Mouse (Mus musculus): ENCODE results near the gene Ddx5.

The Ddx5 gene

DNA sequence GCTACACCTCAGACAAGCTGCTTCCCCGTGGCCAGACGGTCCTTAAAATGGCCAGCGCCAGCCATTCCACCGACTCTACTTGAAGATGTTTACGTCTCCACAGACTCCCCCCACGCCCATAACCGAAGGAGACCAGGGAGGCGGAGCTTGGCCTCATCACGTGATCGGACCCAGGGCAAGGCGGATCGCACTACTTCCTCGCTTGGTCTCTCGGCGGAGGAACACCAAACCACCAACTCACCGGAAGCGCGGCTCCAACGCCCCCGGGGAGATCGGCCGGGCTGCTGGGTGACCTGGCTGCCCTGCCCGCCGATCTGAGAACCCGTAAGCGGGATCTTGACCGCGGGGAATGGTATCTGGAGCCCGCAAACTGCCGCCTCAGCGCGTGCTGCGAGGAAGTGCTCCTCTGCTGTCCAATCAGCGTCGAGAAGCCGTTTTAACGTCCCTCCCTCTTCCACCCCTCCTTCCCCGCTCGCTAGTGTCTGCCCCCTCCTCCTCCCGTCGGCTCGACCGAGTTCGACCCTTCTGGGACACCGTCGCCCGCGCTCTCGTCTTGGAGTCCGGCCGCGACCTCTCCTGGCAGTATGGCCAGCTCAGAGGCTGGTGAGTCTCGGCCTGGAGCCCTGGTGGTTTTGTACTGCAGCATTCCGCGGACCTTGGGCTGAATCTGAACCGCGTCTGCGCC lies at the start of gene Ddx5, which contains the start of gene Cep95:
Ddx5 (minus strand) TSS at position 411 of the 685 bp plus-strand sequence.
Cep95 (plus strand) TSS at position 478 of the 685 bp plus-strand sequence.
- POLR2A ChIA-PET = interaction anchor here (0.6 to 9.7 kb wide), 163 partner anchors 8 to 908 kb away, joined by 3 to 193 read pairs (median 4); partner anchors contain the start of genes Kpna2 (in 4 of the 4), Polg2 (in 4 of the 4), Smurf2 (in 3 of the 4) and Ccdc47 (in 2 of the 4)

DNA sequence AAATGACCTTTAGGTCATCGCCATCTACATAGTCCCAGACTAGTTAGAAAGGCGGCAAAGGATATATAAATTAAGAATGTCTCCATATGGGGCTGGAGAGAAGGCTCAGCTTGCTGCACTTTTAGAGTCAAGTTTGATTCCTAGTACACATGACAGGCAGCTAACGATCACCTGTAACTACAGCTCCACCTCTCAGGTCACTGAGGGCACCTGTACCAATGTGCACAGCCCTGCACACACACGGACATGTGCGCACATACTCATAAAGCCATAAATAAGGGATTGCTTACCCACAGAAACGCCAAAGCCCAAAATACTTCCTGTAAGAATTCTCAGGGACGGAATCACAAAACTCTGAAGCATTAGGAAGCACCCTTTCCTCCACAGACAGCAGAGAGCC lies 39.1 kb upstream of the Ddx5 start:
- ChIA-PET CTCF (no interaction called here), POLR2A (interaction anchor here in 3 of 4 experiments (0.6 to 2.4 kb wide), 14 partner anchors 9 to 171 kb away, joined by 3 to 8 read pairs (median 3); partner anchors contain the start of genes Cep95 (in 3 of the 3), Ddx5 (in 2 of the 3) and Kpna2 (in 1 of the 3))

More for the DNA sequence above, at the start of gene Ddx5, which contains the start of gene Cep95:
- CTCF ChIA-PET = interaction anchor here in 2 of 4 experiments (0.7 to 0.9 kb wide), 3 partner anchors 47 to 366 kb away, joined by 3 to 4 read pairs (median 4); partner anchors contain the start of gene Kpna2 (in 1 of the 2)

DNA sequence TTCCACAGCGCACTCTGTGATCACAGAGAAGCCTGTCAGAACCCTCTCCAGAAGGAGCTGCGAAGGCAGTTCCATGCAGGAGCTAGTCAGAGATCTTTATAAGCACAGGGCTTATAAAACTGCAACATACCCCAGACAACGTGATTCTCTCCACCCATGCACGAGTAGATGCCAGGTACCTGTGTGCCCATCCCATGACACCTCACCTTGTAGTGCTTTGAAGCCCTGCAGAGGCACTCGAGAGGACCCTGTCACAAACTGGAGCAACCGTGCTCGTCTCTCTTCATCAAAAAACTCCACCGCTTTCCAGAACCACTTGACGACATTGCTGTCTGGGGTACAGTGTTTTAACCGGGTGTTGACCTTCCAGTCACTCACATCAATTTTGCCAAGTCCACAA lies 35.4 kb upstream of the Ddx5 start:
- POLR2A ChIA-PET = interaction anchor here in 2 of 4 experiments (0.7 to 2.0 kb wide), 5 partner anchors 19 to 154 kb away, joined by 3 to 8 read pairs (median 5); partner anchors contain the start of genes Cep95 (in 1 of the 2) and Ddx5 (in 1 of the 2)
- CTCF ChIA-PET = interaction anchor here in 1 of 4 experiments (0.9 to 1.1 kb wide), 2 partner anchors 12 to 149 kb away, joined by 3 read pairs; no protein-coding TSS in a partner anchor

DNA sequence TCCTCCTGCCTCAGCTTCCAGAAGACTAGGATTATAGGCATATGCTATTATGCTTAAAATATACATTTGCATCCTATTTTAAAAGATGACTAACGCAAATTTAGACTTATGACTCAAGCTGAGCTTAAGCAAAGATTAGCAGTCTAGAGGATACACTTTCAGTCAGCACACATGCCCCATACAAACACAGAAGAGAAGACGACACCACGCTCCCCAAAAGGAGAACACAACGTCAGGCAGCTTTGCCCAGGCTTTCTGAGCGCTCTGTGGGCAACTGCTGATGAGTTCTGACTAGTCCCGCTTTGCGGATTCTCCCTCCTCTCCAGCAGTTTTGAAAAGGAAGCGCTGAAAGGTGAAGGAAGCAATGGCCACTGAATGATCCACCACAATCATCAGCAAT lies 34.8 kb upstream of the Ddx5 start:
- ChIA-PET POLR2A (interaction anchor here in 3 of 4 experiments (0.6 to 2.1 kb wide), 7 partner anchors 10 to 216 kb away, joined by 3 to 8 read pairs (median 3); partner anchors contain the start of genes Cep95 (in 1 of the 3) and Ddx5 (in 1 of the 3)), CTCF (interaction anchor here in 1 of 4 experiments (0.7 kb wide), 1 partner anchor 67 kb away, joined by 15 read pairs; no protein-coding TSS in a partner anchor)

DNA sequence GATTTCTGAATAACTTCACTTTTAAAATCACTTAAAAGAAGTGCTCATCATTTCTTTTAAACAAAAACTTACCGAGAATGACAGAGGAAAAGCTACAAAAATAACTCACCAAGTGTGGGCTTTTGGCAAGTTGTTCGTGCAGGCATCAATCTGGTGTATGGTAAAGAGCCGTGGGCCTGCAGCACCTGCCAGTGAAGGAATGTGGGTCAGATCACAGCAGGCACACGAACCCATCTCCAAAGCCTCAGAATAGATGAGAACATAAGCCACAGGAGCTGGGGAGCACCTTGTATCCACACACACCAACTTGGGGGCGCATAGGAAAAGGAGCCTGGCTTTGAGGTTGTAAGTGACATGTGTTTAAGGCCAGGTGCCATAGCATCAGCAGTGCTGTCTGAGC lies 33.9 kb upstream of the Ddx5 start:
- ChIA-PET CTCF (no interaction called here), POLR2A (interaction anchor here in 3 of 4 experiments (1.0 to 2.5 kb wide), 6 partner anchors 8 to 36 kb away, joined by 3 to 8 read pairs (median 5); partner anchors contain the start of genes Cep95 (in 2 of the 3) and Ddx5 (in 2 of the 3))

DNA sequence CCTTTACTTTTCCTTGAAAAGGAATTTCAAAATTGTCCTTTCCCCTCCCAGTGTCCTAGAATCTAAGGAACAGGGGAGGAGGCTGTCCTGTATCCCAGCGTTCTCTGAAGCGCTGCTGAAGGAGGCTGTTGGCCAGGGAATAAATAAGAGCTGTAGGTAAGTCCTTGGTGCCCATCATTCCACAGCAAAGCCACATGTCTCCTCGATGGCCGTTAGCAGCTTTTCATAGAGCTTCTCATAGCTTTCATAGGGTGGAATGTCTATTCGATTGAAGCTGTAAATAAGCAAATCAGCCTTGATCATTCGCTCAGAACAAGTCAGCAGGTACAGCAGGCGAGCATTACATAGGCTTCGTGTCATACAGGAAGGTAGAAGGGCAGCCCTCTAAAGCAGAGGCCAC lies 33.5 kb upstream of the Ddx5 start:
- CTCF ChIA-PET = no interaction called here

DNA sequence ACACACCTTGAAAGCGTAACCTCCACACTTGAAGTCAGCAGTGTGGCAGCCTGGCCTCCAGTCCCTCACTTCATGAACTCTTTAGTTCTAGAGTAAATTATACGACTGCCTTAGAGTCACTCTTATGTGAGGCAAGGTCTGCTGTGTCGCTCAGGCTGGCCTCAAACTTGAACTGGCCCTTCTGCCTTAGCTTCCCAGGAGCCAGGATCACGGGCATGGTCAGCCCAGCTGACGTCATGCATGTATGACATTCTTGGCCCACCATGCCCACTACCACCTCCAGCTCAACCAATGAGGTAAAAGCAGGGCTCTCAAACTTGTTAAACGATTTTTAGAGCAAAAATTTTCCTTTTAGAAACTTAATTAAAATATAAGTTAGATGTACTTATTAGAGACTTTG lies 32.4 kb upstream of the Ddx5 start:
- POLR2A ChIA-PET = interaction anchor here in 3 of 4 experiments (0.7 to 2.5 kb wide), 9 partner anchors 9 to 178 kb away, joined by 3 to 8 read pairs (median 3); partner anchors contain the start of genes Cep95 (in 2 of the 3), Ddx5 (in 2 of the 3) and Kpna2 (in 1 of the 3)
- CTCF ChIA-PET = no interaction called here

More for the DNA sequence above, 33.5 kb upstream of the Ddx5 start:
- POLR2A ChIA-PET = interaction anchor here in 3 of 4 experiments (0.6 to 2.5 kb wide), 9 partner anchors 8 to 73 kb away, joined by 3 to 8 read pairs (median 3); partner anchors contain the start of genes Cep95 (in 2 of the 3) and Ddx5 (in 2 of the 3)

DNA sequence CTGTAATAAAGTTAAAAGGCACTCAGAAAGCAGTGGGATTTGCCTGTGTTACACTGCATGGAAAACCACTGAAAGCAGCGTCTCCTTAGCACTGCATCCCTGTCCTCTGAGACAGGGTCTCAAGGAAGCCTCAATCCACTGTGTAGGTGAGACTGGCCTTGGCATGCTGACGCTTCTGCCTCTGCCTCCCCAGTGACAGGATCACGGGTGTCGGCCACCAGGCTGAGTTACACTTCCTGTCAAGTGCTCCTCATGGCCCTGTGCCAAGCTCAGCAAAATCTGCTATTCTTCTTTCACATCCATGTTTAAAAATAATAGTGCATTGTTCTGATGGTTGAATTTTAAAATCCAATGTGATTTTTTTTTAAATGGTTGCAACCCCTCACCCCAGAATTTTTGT lies 32.0 kb upstream of the Ddx5 start:
- CTCF ChIA-PET = no interaction called here
- POLR2A ChIA-PET = interaction anchor here in 2 of 4 experiments (0.9 to 4.0 kb wide), 8 partner anchors 10 to 178 kb away, joined by 3 to 34 read pairs (median 4); partner anchors contain the start of genes Cep95 (in 1 of the 2), Ddx5 (in 1 of the 2) and Kpna2 (in 1 of the 2)

DNA sequence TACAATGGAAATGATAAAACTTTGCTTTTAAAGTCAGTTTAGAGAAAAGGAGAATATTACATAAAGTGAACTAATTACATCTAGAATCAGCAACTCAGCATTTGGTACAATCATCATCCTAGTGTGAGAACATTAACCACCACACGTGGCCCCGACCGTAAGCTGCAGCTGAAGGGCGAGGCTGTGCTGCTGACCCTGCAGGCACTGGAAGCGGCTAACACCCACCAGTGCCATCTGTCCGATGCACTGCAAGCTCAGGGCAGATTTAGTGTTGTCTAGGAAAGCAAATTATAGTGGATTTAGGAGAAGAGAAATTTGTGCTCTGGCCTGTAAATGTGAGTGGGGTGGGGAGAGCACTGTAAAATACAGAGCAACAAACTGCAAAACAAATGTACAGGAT lies 31.3 kb upstream of the Ddx5 start:
- POLR2A ChIA-PET = interaction anchor here in 2 of 4 experiments (0.7 to 4.0 kb wide), 9 partner anchors 9 to 247 kb away, joined by 3 to 34 read pairs (median 4); partner anchors contain the start of genes Cep95 (in 1 of the 2), Ddx5 (in 1 of the 2) and Kpna2 (in 1 of the 2)
- CTCF ChIA-PET = no interaction called here

DNA sequence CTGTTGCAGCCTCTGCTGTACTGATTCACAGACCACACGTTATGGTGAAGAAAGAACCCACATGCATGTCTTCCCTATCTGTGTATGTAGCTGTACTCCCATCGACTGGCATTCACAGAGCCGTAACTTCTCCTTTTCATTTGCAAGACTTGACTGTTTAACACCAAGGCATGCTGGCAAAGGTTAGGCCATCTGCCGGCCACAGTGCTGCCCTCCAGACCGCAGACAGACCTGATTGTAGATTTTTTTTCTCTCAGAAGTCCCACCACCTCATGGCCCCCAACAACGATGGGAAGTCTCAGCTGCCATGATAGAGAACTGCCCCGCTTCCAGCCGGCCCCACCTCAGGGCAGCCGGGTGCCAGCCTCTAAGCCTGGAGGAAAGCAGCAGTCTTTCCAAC lies 30.6 kb upstream of the Ddx5 start:
- ChIA-PET POLR2A (interaction anchor here in 2 of 4 experiments (0.7 to 4.0 kb wide), 10 partner anchors 8 to 319 kb away, joined by 3 to 34 read pairs (median 4); partner anchors contain the start of genes Cep95 (in 2 of the 2) and Ddx5 (in 2 of the 2)), CTCF (no interaction called here)

DNA sequence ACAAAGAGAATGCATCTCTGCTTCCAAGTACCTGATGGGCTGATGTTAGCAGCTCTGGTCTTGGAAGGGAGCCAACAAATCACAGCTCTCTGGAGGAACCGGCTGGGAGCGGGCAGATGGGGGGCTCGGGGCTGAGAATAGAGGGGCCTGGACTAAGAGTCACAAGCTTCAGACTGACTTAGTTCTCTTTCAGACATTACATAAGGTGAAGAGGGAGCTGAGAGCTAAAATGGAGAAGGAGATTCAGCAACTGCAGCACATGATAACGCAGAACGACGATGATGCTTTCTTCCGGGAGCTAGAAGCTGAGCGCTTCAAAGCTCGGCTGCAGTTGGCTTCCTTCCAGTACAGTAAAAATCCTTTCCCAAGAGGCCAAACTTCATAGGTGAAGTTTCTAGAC lies 29.4 kb upstream of the Ddx5 start:
- ChIA-PET POLR2A (interaction anchor here (0.6 to 4.0 kb wide), 9 partner anchors 11 to 318 kb away, joined by 3 to 34 read pairs (median 5); partner anchors contain the start of genes Cep95 (in 2 of the 4) and Ddx5 (in 2 of the 4)), CTCF (interaction anchor here in 2 of 4 experiments (0.6 kb wide), 2 partner anchors 181 to 329 kb away, joined by 3 to 7 read pairs; no protein-coding TSS in a partner anchor)

DNA sequence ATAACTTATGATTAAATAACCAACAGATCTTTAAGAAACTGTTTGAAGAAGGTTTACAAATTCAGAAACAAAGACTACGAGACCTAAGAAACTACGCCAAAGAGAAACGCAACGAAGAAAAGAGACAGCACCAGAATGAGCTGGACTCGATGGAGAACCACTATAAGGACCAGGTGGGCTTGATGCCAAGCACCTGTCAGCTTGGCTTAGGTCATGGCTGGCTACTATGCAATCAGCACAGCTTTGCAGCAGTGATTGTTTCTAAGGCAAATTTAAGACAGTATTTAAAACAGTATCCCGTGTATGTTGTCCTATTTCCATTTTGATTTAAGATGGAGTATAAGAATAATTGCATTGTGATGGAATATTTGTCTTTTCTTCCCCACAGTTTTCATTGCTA lies 28.8 kb upstream of the Ddx5 start:
- ChIA-PET POLR2A (interaction anchor here in 3 of 4 experiments (0.6 to 4.0 kb wide), 6 partner anchors 12 to 317 kb away, joined by 3 to 34 read pairs (median 6); partner anchors contain the start of genes Ddx5 (in 2 of the 3) and Cep95 (in 1 of the 3)), CTCF (interaction anchor here in 2 of 4 experiments (0.6 kb wide), 3 partner anchors 156 to 330 kb away, joined by 3 to 7 read pairs (median 4); no protein-coding TSS in a partner anchor)

DNA sequence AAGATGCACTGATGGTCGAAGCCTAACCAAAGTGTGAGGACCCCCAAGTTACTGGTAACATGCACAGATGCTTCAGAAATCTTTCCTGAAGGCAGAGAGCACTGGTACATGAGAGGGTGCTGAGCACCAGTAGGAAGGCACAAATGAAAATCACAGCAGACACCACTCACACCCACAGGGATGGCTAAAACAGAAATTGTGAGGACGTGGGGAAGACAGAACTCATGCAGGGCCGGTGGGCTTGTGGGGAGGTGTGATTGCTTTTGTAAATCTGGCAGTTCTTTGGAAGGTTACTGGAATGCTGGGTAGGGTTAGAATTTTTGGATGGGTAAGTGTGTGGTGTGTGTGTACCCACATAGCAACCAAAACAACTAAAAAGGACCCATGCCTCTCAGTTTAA lies 28.2 kb upstream of the Ddx5 start:
- ChIA-PET POLR2A (interaction anchor here in 2 of 4 experiments (0.6 to 4.0 kb wide), 3 partner anchors 11 to 29 kb away, joined by 3 to 34 read pairs (median 13); partner anchors contain the start of genes Ddx5 (in 2 of the 2) and Cep95 (in 1 of the 2)), CTCF (no interaction called here)

DNA sequence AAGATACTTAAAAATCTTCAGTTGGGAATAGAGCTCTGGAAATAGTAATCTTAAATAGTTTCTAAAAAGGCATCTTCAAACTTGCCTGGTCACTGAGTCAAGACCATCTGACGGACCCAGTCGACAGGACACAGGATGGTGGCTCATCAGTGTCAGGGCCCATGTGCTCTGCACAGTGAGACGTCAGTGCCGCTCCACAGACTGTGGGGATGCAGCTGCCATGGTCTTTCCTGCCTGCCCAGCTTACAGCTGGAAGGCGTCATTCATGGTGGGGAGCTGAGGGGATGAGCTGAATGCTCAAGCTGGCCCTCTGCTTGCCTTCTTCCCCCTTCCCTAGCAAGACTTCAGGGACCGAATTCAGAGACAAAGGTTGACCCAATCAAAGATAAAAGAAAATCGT lies 27.3 kb upstream of the Ddx5 start:
- CTCF ChIA-PET = no interaction called here
- POLR2A ChIA-PET = interaction anchor here in 2 of 4 experiments (1.0 to 4.4 kb wide), 6 partner anchors 10 to 183 kb away, joined by 3 to 22 read pairs (median 4); partner anchors contain the start of genes Cep95 (in 1 of the 2), Ddx5 (in 1 of the 2) and Kpna2 (in 1 of the 2)

DNA sequence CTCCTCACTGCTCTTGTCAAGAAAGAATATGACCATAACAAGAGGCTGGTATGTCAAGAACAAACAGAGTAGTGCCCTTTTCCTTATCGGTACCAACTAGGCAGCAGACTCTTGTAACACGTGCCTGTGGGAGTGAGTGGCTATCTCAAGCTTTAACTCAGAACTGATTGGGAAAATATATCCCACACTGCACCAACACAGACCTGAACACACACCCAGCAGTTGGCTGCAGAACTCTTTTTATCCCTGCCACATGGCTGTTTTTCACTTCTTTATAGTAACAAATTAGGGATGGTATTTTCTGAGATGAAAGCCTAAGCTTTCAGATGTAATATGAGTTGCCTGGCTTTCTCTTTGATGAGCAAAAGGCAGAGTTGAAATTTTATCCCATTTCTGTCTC lies 26.8 kb upstream of the Ddx5 start:
- ChIA-PET POLR2A (interaction anchor here in 3 of 4 experiments (0.6 to 4.4 kb wide), 8 partner anchors 10 to 183 kb away, joined by 3 to 22 read pairs (median 3); partner anchors contain the start of genes Cep95 (in 1 of the 3), Ddx5 (in 1 of the 3) and Kpna2 (in 1 of the 3)), CTCF (no interaction called here)

DNA sequence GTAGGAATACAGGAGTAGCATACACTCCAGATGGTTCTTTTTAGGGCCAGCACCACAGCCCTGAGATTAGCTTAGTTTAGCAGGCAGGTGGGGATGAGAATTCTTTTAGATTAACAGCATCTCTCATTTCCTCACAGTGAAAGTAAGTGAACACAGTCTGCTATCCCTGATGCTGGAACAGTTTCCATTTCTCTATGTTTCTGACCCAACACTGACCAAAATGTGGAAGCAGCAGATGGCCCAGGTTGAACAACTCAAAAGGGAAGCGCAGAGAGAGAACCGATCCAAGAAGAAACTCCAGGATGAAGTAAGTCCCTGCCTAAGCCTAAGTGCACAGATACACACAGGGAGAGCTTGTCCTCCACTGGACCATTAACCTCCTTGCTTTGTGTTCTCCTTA lies 26.3 kb upstream of the Ddx5 start:
- ChIA-PET CTCF (no interaction called here), POLR2A (interaction anchor here in 3 of 4 experiments (0.5 to 4.4 kb wide), 11 partner anchors 9 to 210 kb away, joined by 3 to 22 read pairs (median 4); partner anchors contain the start of genes 1810010H24Rik (in 1 of the 3), Cep95 (in 1 of the 3), Ddx5 (in 1 of the 3) and Polg2 (in 1 of the 3))

DNA sequence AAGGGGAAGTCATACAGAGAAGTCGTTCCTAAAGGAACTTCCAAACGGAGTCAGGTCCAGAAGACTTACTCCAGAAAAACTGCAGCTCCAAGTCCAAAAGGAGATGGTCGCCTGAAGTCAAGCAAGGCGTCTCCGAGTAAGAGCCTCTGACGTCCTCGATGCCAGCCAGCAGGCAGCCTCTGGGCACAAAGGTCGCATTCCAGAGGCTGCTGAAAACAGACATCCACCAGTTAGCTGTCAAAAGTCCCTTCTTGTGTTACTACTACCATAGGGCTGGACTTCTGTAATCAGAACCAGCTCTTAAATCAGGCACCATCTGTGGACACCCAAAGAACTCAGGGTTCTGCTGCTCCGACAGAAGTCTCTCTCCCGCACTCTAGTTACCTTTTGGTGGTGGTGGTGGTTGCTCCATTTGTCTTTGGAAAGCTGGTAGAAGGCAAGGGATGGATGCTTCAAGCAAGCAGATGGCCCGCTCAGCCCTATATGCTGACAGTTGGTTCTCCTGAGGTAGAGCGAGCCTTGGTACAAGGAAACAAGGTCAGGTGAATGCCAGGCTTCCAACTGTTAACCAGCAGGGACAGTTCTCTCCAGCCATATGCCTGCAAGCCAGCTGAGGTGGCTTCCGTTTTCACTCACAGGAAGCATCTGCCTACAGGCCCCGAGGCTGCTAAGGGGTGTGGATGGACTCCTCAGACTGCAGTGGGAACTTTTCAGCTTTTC lies 25.8 kb upstream of the Ddx5 start:
- CTCF ChIA-PET = no interaction called here
- POLR2A ChIA-PET = interaction anchor here in 3 of 4 experiments (0.5 to 4.4 kb wide), 11 partner anchors 9 to 480 kb away, joined by 3 to 22 read pairs (median 3); partner anchors contain the start of genes 1810010H24Rik (in 1 of the 3), Cep95 (in 1 of the 3), Ddx5 (in 1 of the 3) and Polg2 (in 1 of the 3)
